Mouse (Mus musculus) frontal cortex, postnatal 36 days (tissue): ENCODE data around the gene Pafah1b1.

ENCODE experiments used
- DNase-seq, 2 experiments: peaks; one replicate each; pipeline ENCODE4 v3.0.0; 2022; ENCODE audit warnings: low spot score in 2 of 2

The Pafah1b1 gene

GRCm38 (mm10) chr11:74721141-74721540 is 3.3 kb downstream of the Pafah1b1 start:
- no peak for DNase-seq

- DNase-seq: no peak
Measured at GRCm38 (mm10) chr11:74720668-74721067, 3.8 kb downstream of the Pafah1b1 start.

DNA sequence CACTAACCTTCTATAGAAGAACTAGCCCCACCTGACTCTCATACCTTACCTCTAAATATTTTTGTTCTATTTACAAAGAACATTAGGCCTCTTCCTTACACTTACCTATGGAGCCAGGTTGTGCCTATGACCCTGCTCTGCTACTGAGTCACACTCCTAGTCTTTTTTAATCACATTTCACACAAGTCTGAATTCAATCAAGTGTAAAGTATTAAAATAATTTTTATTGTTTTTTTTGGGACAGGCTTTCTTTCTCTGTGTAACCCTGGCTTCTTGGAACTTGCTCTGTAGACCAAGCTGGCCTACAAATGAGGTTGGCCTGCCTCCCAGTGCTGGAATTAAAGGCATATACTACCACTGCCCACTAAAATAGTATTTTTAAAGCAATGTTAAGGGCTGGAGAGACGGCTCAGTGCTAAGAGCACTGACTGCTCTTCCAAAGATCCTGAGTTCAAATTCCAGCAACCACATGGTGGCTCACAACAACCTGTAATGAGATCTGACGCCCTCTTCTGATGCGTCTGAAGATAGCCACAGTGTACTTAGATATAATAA is 8.4 kb downstream of the Pafah1b1 start:
- peak in 1 of 2 experiments; percentile 33 for DNase-seq

DNA sequence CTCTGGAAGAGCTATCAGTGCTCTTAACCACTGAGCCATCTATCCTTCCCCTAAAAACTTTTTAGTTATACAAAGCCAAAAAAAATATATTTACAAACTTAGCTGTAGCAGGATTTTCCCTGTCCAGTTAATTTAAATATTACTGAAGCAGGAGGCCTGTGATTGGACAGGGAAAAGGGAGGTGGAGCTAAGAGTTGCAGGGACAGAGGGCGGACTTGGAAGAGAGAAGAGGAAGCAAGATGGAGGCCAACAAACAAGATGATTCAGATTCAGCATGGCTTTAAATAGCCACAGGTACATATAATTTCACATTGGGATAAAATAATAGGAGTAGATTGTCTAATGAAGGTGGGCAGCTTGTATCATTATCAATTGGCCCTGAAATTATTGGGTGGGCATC is 13.8 kb downstream of the Pafah1b1 start:
- DNase-seq: no peak

GRCm38 (mm10) chr11:74708781-74709180 is 15.7 kb downstream of the Pafah1b1 start:
- DNase-seq: no peak

DNA sequence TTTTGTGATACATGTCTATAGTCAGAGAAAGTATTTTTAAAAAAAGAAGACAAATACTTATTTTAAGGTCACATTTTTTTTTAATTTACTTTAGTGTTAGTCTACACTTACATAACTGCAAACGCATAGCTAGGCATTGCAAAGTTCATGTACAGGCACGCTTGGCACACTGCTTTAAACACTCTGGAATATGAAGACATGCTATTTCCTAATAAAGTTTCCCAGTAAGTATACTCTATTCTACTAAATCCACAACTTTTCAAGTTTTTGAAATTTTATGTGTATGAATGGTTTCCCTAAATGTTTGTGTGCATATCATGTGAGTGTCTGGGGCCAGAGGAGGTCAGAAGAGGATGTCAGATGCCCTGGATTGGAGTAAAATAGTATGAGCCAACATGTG is 20.4 kb downstream of the Pafah1b1 start:
- no peak for DNase-seq

DNA sequence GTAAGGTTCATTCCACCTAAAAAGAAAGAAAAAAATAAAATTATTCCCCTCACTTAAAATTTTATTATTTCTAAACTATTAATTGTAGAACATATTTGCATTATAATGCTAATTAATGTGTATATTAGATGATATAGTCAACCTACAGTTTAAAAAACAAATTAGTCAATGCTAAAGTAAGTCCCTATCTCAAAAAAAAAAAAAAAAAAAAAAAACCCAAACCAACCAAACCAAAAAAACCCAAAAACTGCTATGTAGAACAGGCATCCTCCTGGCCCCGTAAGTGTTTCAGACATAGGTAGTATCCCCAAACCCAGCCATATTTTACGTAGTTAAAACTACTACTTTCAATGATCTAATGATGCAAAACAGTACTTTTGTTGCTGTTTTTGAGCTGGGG is 25.0 kb downstream of the Pafah1b1 start:
- DNase-seq: no peak

GRCm38 (mm10) chr11:74692151-74692550 is 32.3 kb downstream of the Pafah1b1 start:
- no peak for DNase-seq

GRCm38 (mm10) chr11:74675156-74675555 is 49.3 kb downstream of the Pafah1b1 start:
- peak; percentile 50 to 67 for DNase-seq

DNA sequence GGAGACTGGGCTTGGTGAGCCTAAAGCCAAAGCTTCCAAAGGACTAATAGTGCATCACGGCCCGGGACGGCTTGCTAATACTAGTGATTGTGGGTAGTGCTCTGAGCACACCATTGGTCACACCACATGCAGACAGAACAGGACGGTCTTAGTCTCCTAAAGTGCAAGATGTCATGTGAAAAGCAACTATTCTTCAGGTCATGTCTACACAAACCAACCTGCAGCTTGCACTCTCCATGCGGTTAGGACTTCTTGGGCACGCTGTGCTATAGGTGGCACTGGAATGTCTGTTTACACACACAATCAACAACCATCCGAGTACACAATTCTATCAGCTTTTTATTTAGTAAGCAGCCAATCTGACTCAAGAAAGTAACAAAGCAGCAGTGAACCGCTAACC is 49.8 kb downstream of the Pafah1b1 start:
- no peak for DNase-seq

GRCm38 (mm10) chr11:74673561-74673960 is 50.9 kb downstream of the Pafah1b1 start:
- DNase-seq: no peak

DNA sequence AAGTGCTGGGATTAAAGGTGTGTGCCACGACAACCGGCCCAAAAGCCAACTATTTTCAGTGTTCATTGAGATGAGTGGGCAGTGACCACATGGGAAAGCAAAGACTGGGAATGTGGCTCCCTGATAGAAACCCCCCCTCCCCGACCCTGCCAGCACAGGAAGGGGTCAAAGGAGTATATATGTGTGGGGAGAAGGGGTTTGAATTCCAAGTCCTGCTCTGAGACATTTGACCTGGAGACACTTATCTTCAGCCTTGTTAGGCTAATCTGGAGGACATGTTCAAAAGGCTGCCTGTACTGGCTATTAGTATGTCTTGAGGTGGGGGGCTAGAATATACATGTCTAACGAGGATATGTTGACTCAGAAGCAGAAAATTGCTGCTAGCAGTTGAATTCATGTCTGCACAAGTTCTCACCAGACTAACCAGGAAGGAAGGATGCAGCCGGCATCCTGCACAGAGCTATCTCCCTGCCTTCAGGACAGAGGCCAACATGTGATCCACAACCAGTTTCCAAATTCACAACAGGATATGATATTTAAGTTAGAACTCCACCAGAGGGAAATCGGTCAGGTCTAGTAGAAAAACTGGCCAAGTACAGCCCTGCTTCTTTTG is 51.5 kb downstream of the Pafah1b1 start:
- DNase-seq: no peak

DNA sequence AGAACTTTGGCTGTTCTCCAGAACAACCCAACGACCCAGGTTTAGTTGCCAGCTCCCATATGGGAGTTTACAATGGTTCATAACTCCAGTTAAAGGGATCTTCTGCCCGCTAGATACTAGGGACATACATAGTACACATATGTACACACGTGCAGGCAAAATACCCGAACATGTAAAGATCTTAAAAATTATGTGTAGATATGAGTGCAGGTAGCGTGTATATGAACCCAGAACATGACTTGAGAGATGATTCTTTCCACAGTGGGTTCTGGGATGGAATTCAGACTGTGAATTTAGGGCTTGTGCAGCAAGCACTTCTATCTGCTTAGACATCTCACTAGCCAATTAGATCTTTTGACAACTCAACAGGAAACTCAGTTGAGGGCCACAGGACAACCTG is 52.6 kb downstream of the Pafah1b1 start:
- DNase-seq: no peak

GRCm38 (mm10) chr11:74671013-74671412 is 53.5 kb downstream of the Pafah1b1 start:
- DNase-seq: no peak

DNA sequence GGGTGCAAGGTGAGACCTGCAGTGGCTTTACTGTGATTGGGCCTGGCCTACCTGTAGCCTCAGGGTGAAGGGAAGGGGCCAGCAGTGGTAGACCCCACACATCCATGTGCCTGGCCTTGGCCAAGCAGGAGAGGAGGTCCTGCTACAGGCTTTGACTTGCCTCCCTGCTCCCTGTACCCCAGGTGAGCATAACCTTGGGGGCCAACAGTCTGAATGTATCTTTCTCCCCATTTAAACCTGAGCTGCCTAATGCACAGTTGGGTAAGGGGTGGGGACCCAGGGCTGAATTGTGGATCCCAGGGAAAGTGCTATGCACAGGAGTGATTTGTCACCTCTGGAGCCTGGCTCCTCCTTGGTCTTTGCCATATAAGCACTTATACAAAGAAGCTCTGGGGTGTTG is 54.3 kb downstream of the Pafah1b1 start:
- DNase-seq: no peak

- DNase-seq: no peak
Measured at GRCm38 (mm10) chr11:74668971-74669370, 55.5 kb downstream of the Pafah1b1 start.

DNA sequence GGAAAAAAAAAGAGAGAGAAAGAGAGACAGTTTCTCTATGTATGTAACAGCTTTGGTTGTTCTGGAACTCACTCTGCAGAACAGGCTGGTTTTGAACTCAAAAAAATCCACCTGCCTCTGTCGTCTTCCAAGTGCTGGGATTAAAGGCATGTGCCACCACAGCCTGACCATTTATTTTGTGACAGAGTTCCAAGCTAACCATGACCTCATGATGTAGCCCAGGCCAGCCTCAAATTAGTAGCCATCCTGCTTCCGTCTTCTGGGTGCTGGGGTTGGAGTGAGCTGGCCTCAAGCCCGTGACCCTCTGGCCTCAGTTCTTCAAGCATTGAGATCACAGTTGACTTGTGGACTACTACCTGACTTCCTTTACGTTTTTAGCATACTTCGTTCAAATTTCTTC is 56.0 kb downstream of the Pafah1b1 start:
- no peak for DNase-seq

DNA sequence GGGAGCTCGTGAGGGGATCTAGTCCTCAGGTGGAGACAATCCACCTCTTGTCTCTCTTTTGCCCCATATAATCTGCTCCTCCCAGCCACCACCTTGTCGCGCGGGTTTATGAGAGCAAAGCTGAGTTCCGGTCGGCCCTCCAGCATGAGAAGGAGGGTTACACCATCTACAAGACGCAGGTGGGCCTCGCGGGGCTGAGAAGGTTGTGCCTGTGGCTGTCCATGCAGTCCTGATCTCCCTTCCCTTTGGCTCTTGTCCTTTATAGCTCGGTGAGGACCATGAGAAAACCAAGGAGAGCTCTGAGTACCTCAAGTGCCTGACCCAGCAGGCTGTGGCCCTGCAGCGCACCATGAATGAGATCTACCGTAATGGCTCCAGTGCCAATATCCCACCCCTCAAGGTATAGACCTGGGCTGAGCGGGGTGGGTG is 56.9 kb downstream of the Pafah1b1 start:
- no peak for DNase-seq

GRCm38 (mm10) chr11:74666776-74667581 is 57.5 kb downstream of the Pafah1b1 start:
- no peak for DNase-seq

DNA sequence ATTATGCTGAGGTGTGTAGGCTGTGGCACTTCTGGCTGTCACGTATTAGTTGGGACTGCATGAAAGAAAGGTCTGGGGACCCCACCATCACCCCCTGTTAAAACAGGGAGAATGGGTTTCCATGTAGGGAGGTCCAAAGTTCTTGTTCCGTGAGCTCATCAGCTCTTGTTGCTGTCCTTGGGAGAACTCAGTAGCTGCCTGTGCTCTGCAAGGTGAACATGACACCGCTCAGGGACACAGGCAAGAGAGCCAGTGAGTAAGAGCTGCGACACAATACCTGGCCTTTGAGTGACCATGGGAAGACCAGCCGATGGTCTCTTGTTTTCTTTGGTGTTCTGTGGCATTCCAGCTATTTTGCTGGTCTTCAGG is 58.2 kb downstream of the Pafah1b1 start:
- DNase-seq: no peak

DNA sequence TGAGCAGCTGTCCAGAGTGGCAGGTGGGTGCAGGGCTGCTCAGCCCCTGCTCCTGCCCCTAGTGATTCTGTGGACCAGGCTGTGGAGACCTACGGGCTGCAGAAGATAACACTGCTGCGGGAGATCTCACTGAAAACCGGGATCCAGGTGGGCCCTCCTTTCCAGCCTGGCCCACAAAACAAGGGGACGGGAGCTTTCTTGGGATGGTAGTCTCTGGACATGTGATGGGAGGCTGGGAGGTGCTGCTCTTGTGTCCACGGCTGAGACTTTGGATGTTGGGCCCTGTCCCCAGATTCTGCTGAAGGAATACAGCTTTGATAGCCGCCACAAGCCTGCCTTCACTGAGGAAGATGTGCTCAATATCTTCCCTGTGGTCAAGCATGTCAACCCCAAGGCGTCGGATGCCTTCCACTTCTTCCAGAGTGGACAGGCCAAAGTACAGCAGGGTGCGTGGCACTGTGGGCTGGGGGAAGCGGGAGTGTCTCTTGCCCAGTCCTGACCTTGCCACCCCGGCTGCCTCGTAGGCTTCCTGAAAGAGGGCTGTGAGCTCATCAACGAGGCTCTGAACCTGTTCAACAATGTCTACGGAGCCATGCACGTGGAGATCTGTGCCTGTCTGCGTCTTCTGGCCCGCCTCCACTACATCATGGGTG is 58.7 kb downstream of the Pafah1b1 start:
- DNase-seq: no peak

DNA sequence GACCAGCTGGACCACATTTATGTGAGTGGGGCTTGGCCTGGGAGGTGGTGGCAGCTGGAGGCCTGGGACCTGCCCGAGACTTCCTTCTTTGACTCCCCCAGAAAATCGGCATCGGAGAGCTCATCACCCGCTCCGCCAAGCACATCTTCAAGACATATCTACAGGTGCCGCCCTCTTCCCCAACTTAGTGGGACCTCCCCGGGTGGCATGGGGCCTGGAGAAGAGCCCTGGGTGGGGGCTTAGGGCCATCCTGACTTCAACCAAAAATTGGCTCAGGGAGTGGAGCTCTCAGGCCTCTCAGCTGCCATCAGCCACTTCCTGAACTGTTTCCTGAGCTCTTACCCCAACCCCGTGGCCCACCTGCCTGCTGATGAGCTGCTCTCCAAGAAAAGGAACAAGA is 59.6 kb downstream of the Pafah1b1 start:
- DNase-seq: no peak

GRCm38 (mm10) chr11:74664279-74664678 is 60.2 kb downstream of the Pafah1b1 start:
- DNase-seq: no peak
